Mouse (Mus musculus) c-Kit-positive CD71-positive TER-119-negative erythroid progenitor cells, embryonic 14.5 days (primary cell): Measurements from ENCODE around the gene Obscn.
A peak's percentile ranks its signal among the peaks of the same experiment; 100 is the strongest.
"Not testable (repeated sequence)": the region's sequence is repeated elsewhere in the genome, so short reads cannot be mapped to it uniquely, and the experiment has no call there.

Experiments used
- DNase-seq: peaks from one replicate; pipeline ENCODE4 v3.0.0-alpha.2; 2013; ENCODE audit warnings: low read depth

Obscn gene

GRCm38 (mm10) chr11:58959921-58960465 is 176.2 kb downstream of the Obscn start:
- DNase-seq = peak; percentile 85

DNA sequence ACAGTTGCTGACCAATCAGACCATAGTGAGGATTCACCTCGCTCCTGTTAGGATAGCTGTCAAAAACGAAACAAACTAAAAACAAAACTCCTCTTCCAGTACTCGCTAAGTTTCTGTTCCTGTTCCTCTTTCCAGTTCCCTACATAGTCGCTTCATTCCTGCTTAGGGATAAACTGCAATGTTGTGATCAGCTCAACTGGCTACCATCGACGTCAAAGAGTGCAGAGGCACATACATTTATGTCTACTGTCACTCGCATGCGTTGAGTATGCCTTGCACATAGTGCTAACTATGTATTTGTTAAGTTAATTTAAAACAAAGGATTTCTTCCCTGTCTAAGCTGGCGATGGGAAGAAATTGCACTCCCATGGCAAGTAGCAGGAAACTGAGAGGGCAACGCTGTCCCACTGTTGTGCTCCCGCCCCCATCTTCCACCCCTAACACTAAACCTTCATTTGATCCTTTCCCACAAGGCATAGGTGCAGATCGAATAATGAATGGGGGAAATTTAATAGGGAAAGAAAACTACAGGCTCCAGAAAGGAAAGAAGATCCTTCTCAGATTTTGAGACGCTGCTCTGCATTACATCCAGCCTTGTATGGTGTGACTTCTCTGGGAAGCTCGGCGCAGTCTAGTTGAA is 176.9 kb downstream of the Obscn start:
- no peak for DNase-seq

- DNase-seq = no peak
Measured at GRCm38 (mm10) chr11:58958536-58958935, 177.7 kb downstream of the Obscn start.

DNA sequence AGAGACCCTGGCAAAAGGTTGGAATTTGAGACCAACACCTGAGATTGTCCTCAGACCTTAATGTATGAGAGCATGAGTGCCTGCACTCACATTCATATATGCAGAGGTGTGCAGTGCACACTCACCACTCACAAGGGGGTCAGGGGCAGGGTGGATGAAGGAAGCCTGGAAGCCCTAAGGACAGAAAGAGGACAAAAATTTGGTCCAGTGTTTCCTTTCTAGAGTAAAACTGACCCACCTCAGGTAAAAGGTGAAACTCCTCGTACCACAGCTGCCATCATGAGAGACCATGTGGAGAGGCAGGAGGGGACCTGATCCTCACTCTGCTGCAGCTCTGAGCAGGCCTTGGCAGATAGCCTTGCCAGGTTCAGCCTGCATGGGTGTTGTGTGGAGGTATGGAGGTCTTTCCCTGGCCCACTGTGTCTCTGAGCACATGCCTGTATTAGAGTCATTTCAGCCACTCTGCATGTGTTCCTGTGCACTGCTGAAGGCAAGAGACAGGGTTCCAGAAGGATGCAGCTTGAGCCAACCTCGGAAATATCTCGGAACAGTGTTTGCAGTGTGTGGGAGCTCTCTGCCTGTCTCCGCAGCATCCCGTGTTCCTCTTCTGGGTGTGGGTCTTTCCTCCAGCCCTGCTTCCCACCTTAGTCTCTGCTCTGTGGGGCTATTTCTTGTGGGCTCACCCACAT is 178.8 kb downstream of the Obscn start:
- no peak for DNase-seq

- no peak for DNase-seq
Measured at GRCm38 (mm10) chr11:58955868-58956257, 180.3 kb downstream of the Obscn start.

DNA sequence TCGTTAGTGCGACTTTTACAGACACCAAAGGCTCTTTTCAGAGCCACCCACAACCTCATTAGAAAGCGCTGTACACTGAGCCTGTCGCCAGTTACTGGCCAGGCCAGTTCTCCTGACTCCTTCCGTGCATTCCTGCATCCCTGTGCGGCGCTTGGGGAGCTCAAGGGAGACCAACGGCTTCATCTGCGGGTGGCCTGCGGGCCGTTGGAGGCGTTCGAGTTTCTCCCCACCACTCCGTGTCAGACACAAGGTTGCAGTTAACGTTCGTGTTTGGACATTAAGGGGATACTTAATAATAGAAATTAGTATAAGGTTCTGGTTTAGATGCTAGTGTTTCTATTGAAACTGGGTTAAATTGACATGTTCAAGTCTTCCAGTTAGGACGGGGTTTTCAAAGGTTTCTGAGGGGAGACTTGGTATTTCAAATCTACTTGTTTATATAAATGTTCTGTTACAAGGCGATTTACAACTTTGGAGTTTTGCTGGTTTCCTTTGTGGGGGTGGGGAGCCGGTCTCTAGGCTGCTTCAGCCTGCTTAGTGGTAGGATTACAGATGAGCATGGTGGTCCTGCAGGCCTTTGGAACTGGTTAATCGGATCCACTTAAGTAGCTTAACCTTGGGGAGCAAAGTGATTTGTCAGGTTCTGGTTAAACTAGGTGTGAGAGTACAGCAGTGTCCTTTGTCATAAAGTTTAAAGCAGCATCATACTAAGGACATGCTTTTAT is 180.9 kb downstream of the Obscn start:
- peak; percentile 27 for DNase-seq

DNA sequence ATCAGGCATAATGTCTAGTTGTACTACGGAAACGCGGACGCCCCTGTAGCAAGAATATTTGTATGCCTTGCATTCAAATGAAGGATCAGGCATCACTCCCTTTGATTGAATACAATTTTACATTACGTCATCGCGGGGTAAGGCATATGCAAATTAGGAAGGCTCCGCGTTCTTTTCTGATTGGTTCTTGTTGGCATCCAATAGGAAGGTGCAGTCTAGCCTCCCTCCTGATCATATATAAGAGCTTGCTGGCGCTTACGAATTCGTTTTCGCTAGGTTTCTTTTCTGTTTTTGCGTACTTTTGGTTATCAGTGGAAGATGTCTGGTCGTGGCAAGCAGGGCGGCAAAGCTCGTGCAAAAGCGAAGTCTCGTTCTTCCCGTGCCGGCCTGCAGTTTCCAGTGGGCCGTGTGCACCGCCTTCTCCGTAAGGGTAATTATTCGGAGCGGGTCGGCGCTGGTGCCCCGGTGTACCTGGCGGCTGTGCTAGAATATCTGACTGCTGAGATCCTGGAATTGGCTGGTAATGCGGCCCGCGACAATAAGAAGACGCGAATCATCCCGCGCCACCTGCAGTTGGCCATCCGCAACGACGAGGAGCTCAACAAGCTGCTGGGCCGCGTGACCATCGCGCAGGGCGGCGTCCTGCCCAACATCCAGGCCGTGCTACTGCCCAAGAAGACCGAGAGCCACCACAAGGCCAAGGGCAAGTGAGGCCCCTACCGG is 181.6 kb downstream of the Obscn start, which contains the start of the genes Hist3h2a and Trim17:
TSS of gene Hist3h2a (plus strand) at position 266 of the 723 bp plus-strand sequence.
TSS of gene Trim17 (plus strand) at position 266 of the 723 bp plus-strand sequence.
- peak; percentile 97 for DNase-seq

- DNase-seq = not testable (repeated sequence)
Measured at GRCm38 (mm10) chr11:58954170-58954419, 182.1 kb downstream of the Obscn start.

GRCm38 (mm10) chr11:58953351-58954169 is 182.6 kb downstream of the Obscn start:
- peak; percentile 33 for DNase-seq

DNA sequence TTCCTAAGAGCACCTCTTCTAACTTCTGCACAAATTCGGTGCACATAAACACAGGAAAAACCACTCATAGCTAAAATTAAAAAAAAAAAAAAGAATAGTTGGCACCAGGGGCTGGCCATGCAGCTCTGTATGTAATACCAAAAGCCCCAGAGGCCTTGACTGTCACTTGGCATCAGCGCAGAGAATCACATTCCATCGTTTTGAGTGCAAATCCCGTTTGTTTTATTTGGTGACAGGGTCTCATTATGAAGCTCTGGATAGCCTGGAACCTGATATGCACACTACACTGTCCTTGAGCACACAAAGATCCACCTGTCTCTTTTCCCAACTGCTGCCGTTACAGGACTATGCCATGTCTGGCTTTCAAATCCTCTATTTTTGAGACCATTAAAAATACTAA is 185.0 kb downstream of the Obscn start:
- no peak for DNase-seq

GRCm38 (mm10) chr11:58949480-58950431 is 186.4 kb downstream of the Obscn start:
- no peak for DNase-seq

GRCm38 (mm10) chr11:58948542-58949479 is 187.4 kb downstream of the Obscn start, which contains the start of gene Hist3h2ba:
Hist3h2ba (plus strand) TSS chr11:58948920.
- DNase-seq = peak; percentile 56

DNA sequence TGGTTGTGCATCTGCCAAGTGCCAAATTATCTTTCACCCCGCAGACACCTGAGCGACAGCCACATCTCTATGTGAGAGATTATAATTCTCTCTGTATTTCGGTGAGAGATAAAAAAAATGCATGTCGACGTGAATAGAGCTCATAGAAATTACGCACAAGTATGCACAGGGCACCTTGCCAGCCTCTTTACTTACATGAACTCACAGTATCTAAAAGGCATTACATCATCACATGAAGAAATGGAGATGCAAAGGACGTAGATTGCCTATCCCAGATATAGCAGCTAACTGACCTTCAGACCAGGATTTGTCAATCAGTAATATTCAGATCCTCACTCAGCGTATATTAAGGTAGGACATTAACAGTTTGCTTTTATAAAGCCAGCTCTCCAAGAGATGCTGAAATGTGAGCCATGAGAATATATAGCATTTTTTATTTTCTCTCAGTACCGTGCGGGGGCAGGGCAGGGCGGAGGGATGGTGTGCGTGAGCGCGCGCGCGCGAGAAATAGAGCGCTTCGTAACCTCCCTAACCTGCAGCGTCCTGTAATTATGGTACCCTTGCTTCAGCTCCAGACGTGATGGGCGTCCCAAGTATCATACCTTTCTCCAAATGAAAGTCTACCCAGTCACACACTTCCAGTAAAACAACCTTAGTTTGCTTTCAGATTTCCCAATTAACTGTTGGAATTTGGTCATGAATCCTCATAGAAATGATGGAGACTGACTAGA is 188.2 kb downstream of the Obscn start:
- DNase-seq = no peak

DNA sequence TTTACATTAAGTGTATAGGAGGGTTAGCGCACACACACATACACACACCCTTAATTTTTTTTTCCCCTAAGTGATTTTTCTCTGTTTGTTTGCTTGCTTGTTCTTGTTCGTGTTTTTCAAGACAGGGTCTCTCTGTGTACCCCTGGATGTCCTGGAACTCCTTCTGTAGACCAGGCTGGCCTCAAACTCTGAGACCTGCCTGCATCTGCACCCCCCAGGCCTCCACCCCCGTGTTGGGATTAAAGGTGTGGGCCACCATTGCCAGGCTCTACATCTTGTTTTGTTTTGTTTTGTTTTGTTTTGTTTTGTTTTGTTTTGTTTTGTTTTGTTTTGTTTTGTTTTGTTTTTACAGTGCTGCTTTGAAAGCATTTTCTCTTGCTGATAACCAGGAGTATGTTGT is 188.9 kb downstream of the Obscn start:
- DNase-seq = no peak
